Mouse (Mus musculus) MEL (cell line): ENCODE data around the gene Tradd. TPM values are rescaled to one million over a fixed set of nuclear protein-coding genes. Genes with fewer than 3 reads are reported as not detected.
A peak's percentile ranks its signal among the peaks of the same experiment; 100 is the strongest.

Experiments
- DNase-seq: peaks from one replicate; pipeline ENCODE4 v3.0.0; 2011; ENCODE audit warnings: low read depth, low spot score
- H3K27ac ChIP-seq: 2 replicates; pipeline ENCODE4 v1.5.1; 2012; ENCODE audit warnings: low read depth, mild to moderate bottlenecking, control low read depth, low read length, moderate library complexity; ENCODE audit not compliant: control insufficient read depth
- H3K27me3 ChIP-seq, 2 experiments: fragments of 150-350 bp in 1 of 2; sonication (generic) in 1 of 2; 2 replicates each; pipeline ENCODE4 v1.6.1; 2012; ENCODE audit warnings: low read length in 2 of 2, mild to moderate bottlenecking in 2 of 2, improper control_type of control experiment in 1 of 2, moderate library complexity in 1 of 2; ENCODE audit not compliant: insufficient read depth in 2 of 2, control insufficient read depth in 1 of 2
- H3K36me3 ChIP-seq, 2 experiments: 2 replicates each; pipeline ENCODE4 v1.6.1; 2012 to 2014; ENCODE audit warnings: low read length in 2 of 2, improper control_type of control experiment in 1 of 2, inconsistent platforms in 1 of 2, mild to moderate bottlenecking in 1 of 2; ENCODE audit not compliant: insufficient read depth in 2 of 2, control insufficient read depth in 1 of 2
- H3K4me1 ChIP-seq, 2 experiments: fragments of 150-350 bp in 1 of 2; sonication (generic) in 1 of 2; 2 replicates each; pipeline ENCODE4 v1.6.1; 2012; ENCODE audit warnings: low read length in 2 of 2, improper control_type of control experiment in 1 of 2, mild to moderate bottlenecking in 1 of 2; ENCODE audit not compliant: insufficient read depth in 2 of 2, control insufficient read depth in 1 of 2
- H3K4me3 ChIP-seq, 2 experiments: fragments of 150-350 bp in 1 of 2; sonication (generic) in 1 of 2; 2 replicates each; pipeline ENCODE4 v1.5.1; 2012; ENCODE audit warnings: low read depth in 2 of 2, low read length in 2 of 2, mild to moderate bottlenecking in 2 of 2, moderate library complexity in 2 of 2, control low read depth in 1 of 2, improper control_type of control experiment in 1 of 2; ENCODE audit not compliant: control insufficient read depth in 1 of 2, insufficient read depth in 1 of 2
- H3K79me2 ChIP-seq: 2 replicates; pipeline ENCODE4 v1.6.1; 2012; ENCODE audit warnings: mild to moderate bottlenecking, low read length, moderate library complexity; ENCODE audit not compliant: control insufficient read depth, poor library complexity, insufficient read depth
- H3K9ac ChIP-seq: 2 replicates; pipeline ENCODE4 v1.6.1; 2012; ENCODE audit warnings: low read depth, mild to moderate bottlenecking, control low read depth, low read length, moderate library complexity; ENCODE audit not compliant: control insufficient read depth, poor library complexity, severe bottlenecking
- H3K9me3 ChIP-seq: fragments of 150-350 bp; sonication (generic); replicated peaks from 2 replicates; pipeline ENCODE4 v1.6.1; 2012; ENCODE audit warnings: mild to moderate bottlenecking, low read length, improper control_type of control experiment, moderate library complexity; ENCODE audit not compliant: insufficient read depth
- BHLHE40 ChIP-seq: IDR thresholded peaks from 2 replicates; pipeline ENCODE4 v1.6.1; 2012; ENCODE audit warnings: low read depth, mild to moderate bottlenecking, inconsistent platforms, low read length, improper control_type of control experiment, borderline replicate concordance
- CHD1 ChIP-seq: IDR thresholded peaks from 2 replicates; pipeline ENCODE4 v1.6.1; 2012; ENCODE audit warnings: low read depth, mild to moderate bottlenecking, inconsistent platforms, low read length, improper control_type of control experiment
- CHD2 ChIP-seq: IDR thresholded peaks from 2 replicates; pipeline ENCODE4 v1.6.1; 2011; ENCODE audit warnings: low read length, improper control_type of control experiment
- CTCF ChIP-seq, 3 experiments: IDR thresholded peaks in 2 of 3; conservative IDR thresholded peaks in 1 of 3; 2 replicates each; pipeline ENCODE4 v1.5.1; 2011 to 2012; ENCODE audit warnings: low read length in 3 of 3, low read depth in 2 of 3, mild to moderate bottlenecking in 2 of 3, improper control_type of control experiment in 1 of 3, inconsistent platforms in 1 of 3, mixed read lengths in 1 of 3, moderate library complexity in 1 of 3; ENCODE audit not compliant: control insufficient read depth in 1 of 3, insufficient read depth in 1 of 3, poor library complexity in 1 of 3, severe bottlenecking in 1 of 3
- ELF1 ChIP-seq: IDR thresholded peaks from 2 replicates; pipeline ENCODE4 v1.6.1; 2014; ENCODE audit warnings: low read depth, mild to moderate bottlenecking, inconsistent platforms, low read length, improper control_type of control experiment, moderate library complexity
- EP300 ChIP-seq, 2 experiments: IDR thresholded peaks; 2 replicates each; pipeline ENCODE4 v1.6.1; 2011; ENCODE audit warnings: improper control_type of control experiment in 2 of 2, low read length in 2 of 2, low read depth in 1 of 2, mild to moderate bottlenecking in 1 of 2
- ETS1 ChIP-seq: IDR thresholded peaks from 2 replicates; pipeline ENCODE4 v1.6.1; 2012; ENCODE audit warnings: low read depth, mild to moderate bottlenecking, inconsistent platforms, low read length, improper control_type of control experiment, moderate library complexity
- GABPA ChIP-seq: IDR thresholded peaks from 2 replicates; pipeline ENCODE4 v1.6.1; 2012; ENCODE audit warnings: low read depth, mild to moderate bottlenecking, inconsistent platforms, low read length, improper control_type of control experiment, moderate library complexity
- GATA1 ChIP-seq: IDR thresholded peaks from 2 replicates; pipeline ENCODE4 v1.6.1; 2011; ENCODE audit warnings: low read depth, low read length, improper control_type of control experiment
- HCFC1 ChIP-seq: IDR thresholded peaks from 2 replicates; pipeline ENCODE4 v1.6.1; 2012; ENCODE audit warnings: low read depth, mild to moderate bottlenecking, inconsistent platforms, low read length, improper control_type of control experiment, moderate library complexity
- KAT2A ChIP-seq: conservative IDR thresholded peaks from 2 replicates; pipeline ENCODE4 v1.6.1; 2012; ENCODE audit warnings: low read depth, low read length, improper control_type of control experiment, inconsistent platforms
- MAX ChIP-seq: IDR thresholded peaks from 2 replicates; pipeline ENCODE4 v1.6.1; 2011; ENCODE audit warnings: low read length, improper control_type of control experiment
- MEF2A ChIP-seq: IDR thresholded peaks from 2 replicates; pipeline ENCODE4 v1.6.1; 2014; ENCODE audit warnings: low read depth, mild to moderate bottlenecking, inconsistent platforms, low read length, improper control_type of control experiment; ENCODE audit not compliant: poor library complexity, insufficient replicate concordance, severe bottlenecking; ENCODE audit errors: extremely low read depth
- MXI1 ChIP-seq: IDR thresholded peaks from 2 replicates; pipeline ENCODE4 v1.6.1; 2011; ENCODE audit warnings: mild to moderate bottlenecking, low read depth, low read length, improper control_type of control experiment
- MYC ChIP-seq: IDR thresholded peaks from 2 replicates; pipeline ENCODE4 v1.6.1; 2011; ENCODE audit warnings: low read depth, mild to moderate bottlenecking, low read length, improper control_type of control experiment, moderate library complexity
- POLR2A ChIP-seq, 2 experiments: IDR thresholded peaks; 2 replicates each; pipeline ENCODE4 v1.6.1; 2011 to 2012; ENCODE audit warnings: low read length in 2 of 2, mild to moderate bottlenecking in 2 of 2, control low read depth in 1 of 2, improper control_type of control experiment in 1 of 2, low read depth in 1 of 2, moderate library complexity in 1 of 2; ENCODE audit not compliant: control insufficient read depth in 1 of 2, insufficient read depth in 1 of 2, poor library complexity in 1 of 2
- POLR2AphosphoS2 ChIP-seq: IDR thresholded peaks from 2 replicates; pipeline ENCODE4 v1.6.1; 2011; ENCODE audit warnings: low read length, improper control_type of control experiment
- POLR2AphosphoS5 ChIP-seq: IDR thresholded peaks from 2 replicates; pipeline ENCODE4 v1.6.1; 2012; ENCODE audit warnings: low read depth, borderline replicate concordance, mild to moderate bottlenecking, inconsistent platforms, low read length, moderate library complexity, mixed read lengths
- RAD21 ChIP-seq: IDR thresholded peaks from 2 replicates; pipeline ENCODE4 v1.6.1; 2011; ENCODE audit warnings: mild to moderate bottlenecking, low read depth, low read length, improper control_type of control experiment
- SMC3 ChIP-seq: IDR thresholded peaks from 2 replicates; pipeline ENCODE4 v1.6.1; 2011; ENCODE audit warnings: low read depth, low read length, improper control_type of control experiment
- TAL1 ChIP-seq: IDR thresholded peaks from 2 replicates; pipeline ENCODE4 v1.6.1; 2012; ENCODE audit warnings: mild to moderate bottlenecking, inconsistent platforms, low read length, moderate library complexity, mixed read lengths
- USF1 ChIP-seq: IDR thresholded peaks from 2 replicates; pipeline ENCODE4 v1.6.1; 2014; ENCODE audit warnings: low read depth, mild to moderate bottlenecking, inconsistent platforms, low read length, improper control_type of control experiment, moderate library complexity
- ZKSCAN1 ChIP-seq: IDR thresholded peaks from 2 replicates; pipeline ENCODE4 v1.6.1; 2012; ENCODE audit warnings: low read depth, mild to moderate bottlenecking, inconsistent platforms, low read length, improper control_type of control experiment, moderate library complexity
- ZMIZ1 ChIP-seq: IDR thresholded peaks from 2 replicates; pipeline ENCODE4 v1.6.1; 2012; ENCODE audit warnings: low read depth, mild to moderate bottlenecking, inconsistent platforms, low read length, improper control_type of control experiment, moderate library complexity
- polyA plus RNA-seq, 2 experiments: library from polyadenylated mRNA; stranded (reverse) in 1 of 2; unstranded in 1 of 2; fragments of >175 nt in 1 of 2; fragments of >200 nt in 1 of 2; gene quantifications; 2 replicates each; pipeline versions ENCODE4 v1.2.1 to v1.2.4; 2012; ENCODE audit warnings: low replicate concordance in 2 of 2, low read depth in 1 of 2; ENCODE audit not compliant: insufficient read length in 2 of 2, insufficient read depth in 1 of 2, missing spikeins in 1 of 2
- total RNA-seq: library from RNA; depleted of rRNA; stranded (reverse); fragments of 300-350 nt; gene quantifications from 2 replicates; pipeline ENCODE4 v1.2.3, GENCODE M21; 2012

The Tradd gene
- total and polyA plus RNA-seq, 3 experiments, result 31.0 to 33.5 TPM; not detected in 1

DNA sequence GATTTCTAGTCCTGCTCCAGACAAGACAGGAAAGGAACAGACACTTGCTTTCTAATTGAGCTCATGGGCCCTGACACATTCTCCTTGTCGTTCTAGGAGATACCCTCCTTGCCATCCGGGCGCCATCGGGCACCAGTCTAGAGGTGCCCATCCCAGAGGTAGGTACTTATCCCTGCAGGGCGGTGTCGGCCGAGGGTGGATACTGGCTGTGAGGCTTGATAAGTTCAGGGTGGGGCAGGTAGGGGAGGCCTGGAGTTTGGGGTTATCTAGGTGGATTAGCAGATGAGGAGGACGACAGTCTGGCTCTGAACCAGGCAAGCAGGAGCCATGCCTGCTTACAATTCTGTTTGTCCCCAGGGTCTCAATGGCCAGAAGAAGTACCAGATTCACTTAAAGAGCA lies 35.6 kb upstream of the Tradd start (continued):
- TF ChIP-seq GABPA, result no peak
- TF ChIP-seq CHD1, result 0 out of 2 replicates have a peak, but pooled peaks have one; percentile 8
- peak in 1 of 2 experiments; percentile 9; a peak in 1 of 4 replicates for TF ChIP-seq POLR2A (IDR thresholded peaks at IDR 0.05; ENCODE audit: control insufficient read depth in 1 of 2, insufficient read depth in 1 of 2, low read depth in 1 of 2, low read length in 2 of 2, poor library complexity in 1 of 2)
- no peak for TF ChIP-seq RAD21
- TF ChIP-seq, all 39 proteins: peak for 8

GRCm38 (mm10) chr8:105298351-105299252 lies 34.2 kb upstream of the Tradd start:
- Histone ChIP-seq H3K9me3 (no peaks in the 10 kb centered on the region), H3K27ac (peak overlapping the region; percentile 70), H3K79me2 (peaks cover 34% of the 10 kb centered on the region), H3K27me3 (no peaks in the 10 kb centered on the region), H3K36me3 (peaks cover 18 to 38% of the 10 kb centered on the region in 2 experiments), H3K4me1 (peaks cover 11 to 34% of the 10 kb centered on the region in 2 experiments), H3K9ac (peak overlapping the region; percentile 97), H3K4me3 (peak overlapping the region; percentile 86)
- DNase-seq, result peak; percentile 55
- peak; percentile 36; the same call in 1 of the 2 replicates for TF ChIP-seq MAX
- TF ChIP-seq MXI1, result peak; percentile 61; the same call in 1 of the 2 replicates
- TF ChIP-seq MYC, result no peak
- TF ChIP-seq MEF2A, result no peak
- no peak for TF ChIP-seq BHLHE40
- TF ChIP-seq EP300 (IDR thresholded peaks at IDR 0.05; ENCODE audit: low read depth in 1 of 2, low read length in 2 of 2), result no peak
- TF ChIP-seq CHD2, result no peak
- no peak for TF ChIP-seq HCFC1

DNA sequence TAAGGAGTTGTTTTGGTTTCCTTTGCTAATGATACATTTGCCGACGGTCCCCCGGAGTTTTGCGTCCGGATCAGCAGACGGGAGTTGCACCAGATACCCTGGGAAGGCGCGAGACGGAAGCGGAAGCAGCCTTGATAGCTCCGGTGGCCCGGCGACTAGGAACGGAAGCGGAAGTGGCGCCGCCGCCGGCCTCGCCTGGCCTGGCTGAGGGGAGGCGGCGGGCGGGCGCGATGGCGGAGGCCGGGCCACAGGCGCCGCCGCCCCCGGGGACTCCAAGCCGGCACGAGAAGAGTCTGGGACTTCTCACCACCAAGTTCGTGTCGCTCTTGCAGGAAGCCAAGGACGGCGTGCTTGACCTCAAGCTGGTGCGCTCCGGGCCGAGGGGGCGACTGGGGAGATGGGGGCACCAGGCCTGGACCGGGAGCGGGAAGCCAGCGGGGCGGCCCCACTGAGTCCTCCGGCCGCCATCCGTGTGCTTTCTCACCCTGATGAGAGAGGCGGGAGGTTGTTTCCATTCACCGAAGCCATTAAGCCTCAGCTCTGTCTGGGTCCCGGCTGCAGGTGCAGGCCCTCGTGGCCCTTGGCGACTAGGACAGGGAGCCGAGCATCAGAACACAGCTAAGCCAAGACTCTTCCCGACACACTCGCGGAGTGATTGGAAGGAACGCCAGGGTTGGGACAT lies 33.2 kb upstream of the Tradd start, which contains the start of gene E2f4:
E2f4 (plus strand) TSS at position 153 of the 682 bp plus-strand sequence.
- DNase-seq, result peak; percentile 96
- peak within 1 kb of the TSS; percentile 70 for H3K27ac ChIP-seq
- peaks cover 15 to 33% of the 10 kb centered on the region in 2 experiments for H3K36me3 ChIP-seq
- H3K9ac ChIP-seq, result peak within 1 kb of the TSS; percentile 97
- no peaks in the 10 kb centered on the region for H3K27me3 ChIP-seq
- peak within 1 kb of the TSS; percentile 86 for H3K4me3 ChIP-seq
- peaks cover 11 to 27% of the 10 kb centered on the region in 2 experiments for H3K4me1 ChIP-seq
- H3K9me3 ChIP-seq, result no peaks in the 10 kb centered on the region
- peaks cover 34% of the 10 kb centered on the region for H3K79me2 ChIP-seq
- TF ChIP-seq POLR2A (IDR thresholded peaks at IDR 0.05; ENCODE audit: control insufficient read depth in 1 of 2, insufficient read depth in 1 of 2, low read depth in 1 of 2, low read length in 2 of 2, poor library complexity in 1 of 2) (peak; percentile 87 to 95), MEF2A (no peak), POLR2AphosphoS2 (no peak; the same call in none of the 2 replicates), SMC3 (no peak), POLR2AphosphoS5 (no peak), CHD2 (no peak), ZMIZ1 (peak; percentile 29; the same call in 1 of the 2 replicates), RAD21 (no peak), ZKSCAN1 (no peak), MYC (0 out of 2 replicates have a peak, but pooled peaks have one; percentile 22), BHLHE40 (no peak), ELF1 (peak; percentile 99), ETS1 (0 out of 2 replicates have a peak, but pooled peaks have one; percentile 43), KAT2A (peak; percentile 60; the same call in 1 of the 2 replicates), GATA1 (no peak), CTCF (IDR thresholded peaks at IDR 0.05 in 2 of 3, conservative IDR thresholded peaks at IDR 0.05 in 1 of 3; ENCODE audit: control insufficient read depth in 1 of 3, insufficient read depth in 1 of 3, low read depth in 2 of 3, low read length in 3 of 3, poor library complexity in 1 of 3, severe bottlenecking in 1 of 3) (no peak), USF1 (no peak), TAL1 (no peak), GABPA (no peak)
